Mouse (Mus musculus) left cerebral cortex, postnatal 4 days (tissue): ENCODE results near the gene Crx. TPM values are rescaled to one million over a fixed set of nuclear protein-coding genes. Genes with fewer than 3 reads are reported as not detected.
"Not testable (repeated sequence)": the region's sequence is repeated elsewhere in the genome, so short reads cannot be mapped to it uniquely, and the experiment has no call there.

Experiments used
- DNase-seq: peaks from one replicate; pipeline ENCODE4 v3.0.0-alpha.2; 2022
- intact Hi-C: fragments of 180-260 bp; cut with DNase I; formaldehyde crosslinking; loops from one replicate; pipeline ENCODE4 v1.15.1; 2025
- total RNA-seq, 2 experiments: library from RNA; stranded (reverse); gene quantifications; 2 replicates each; pipeline ENCODE4 v1.2.3; 2021

Gene Crx
- total RNA-seq: not detected

GRCm38 (mm10) chr7:15879756-15880155 lies at the start of gene Crx:
TSS of gene Crx (minus strand) at chr7:15879968.
- intact Hi-C loops: no loop called here
- DNase-seq: no peak

GRCm38 (mm10) chr7:15922220-15922773 lies 42.5 kb upstream of the Crx start, which contains the start of gene Selenow:
TSS of gene Selenow (minus strand) at chr7:15922402.
- peak; percentile 94 for DNase-seq
- intact Hi-C loops: no loop called here

GRCm38 (mm10) chr7:15921796-15922195 lies 42.0 kb upstream of the Crx start:
- peak; percentile 16 for DNase-seq
- intact Hi-C loops: no loop called here

- no peak for DNase-seq
- intact Hi-C loops: no loop called here
Measured at GRCm38 (mm10) chr7:15920645-15921190, 41.0 kb upstream of the Crx start.

- intact Hi-C loops: no loop called here
- DNase-seq: no peak
Measured at GRCm38 (mm10) chr7:15919947-15920346, 40.2 kb upstream of the Crx start.

- DNase-seq: no peak
Measured at GRCm38 (mm10) chr7:15918371-15918770, 38.6 kb upstream of the Crx start.

GRCm38 (mm10) chr7:15916996-15917395 lies 37.2 kb upstream of the Crx start:
- intact Hi-C loops: no loop called here
- DNase-seq: no peak

More at GRCm38 (mm10) chr7:15918371-15918770, 38.6 kb upstream of the Crx start:
- intact Hi-C loops: no loop called here

- DNase-seq: no peak
- intact Hi-C loops: no loop called here
Measured at GRCm38 (mm10) chr7:15916134-15916723, 36.5 kb upstream of the Crx start.

- DNase-seq, intact Hi-C loops: not testable (repeated sequence)
Measured at GRCm38 (mm10) chr7:15915695-15916094, 35.9 kb upstream of the Crx start.

GRCm38 (mm10) chr7:15914751-15915150 lies 35.0 kb upstream of the Crx start:
- no peak for DNase-seq
- intact Hi-C loops: no loop called here

GRCm38 (mm10) chr7:15914252-15914651 lies 34.5 kb upstream of the Crx start:
- peak; percentile 24 for DNase-seq

GRCm38 (mm10) chr7:15912183-15912582 lies 32.4 kb upstream of the Crx start:
- peak; percentile 81 for DNase-seq
- intact Hi-C loops: no loop called here

More at GRCm38 (mm10) chr7:15914252-15914651, 34.5 kb upstream of the Crx start:
- intact Hi-C loops: no loop called here

GRCm38 (mm10) chr7:15910521-15910920 lies 30.8 kb upstream of the Crx start:
- intact Hi-C loops: no loop called here
- no peak for DNase-seq

GRCm38 (mm10) chr7:15907971-15908590 lies 28.3 kb upstream of the Crx start:
- DNase-seq: no peak
- intact Hi-C loops: no loop called here

GRCm38 (mm10) chr7:15906602-15907001 lies 26.8 kb upstream of the Crx start:
- DNase-seq: no peak
- intact Hi-C loops: no loop called here

- intact Hi-C loops: no loop called here
Measured at GRCm38 (mm10) chr7:15905861-15906260, 26.1 kb upstream of the Crx start.

GRCm38 (mm10) chr7:15901366-15902048 lies 21.7 kb upstream of the Crx start:
- intact Hi-C loops: no loop called here
- no peak for DNase-seq

More at GRCm38 (mm10) chr7:15905861-15906260, 26.1 kb upstream of the Crx start:
- no peak for DNase-seq

GRCm38 (mm10) chr7:15894251-15894650 lies 14.5 kb upstream of the Crx start:
- intact Hi-C loops: no loop called here
- DNase-seq: no peak

GRCm38 (mm10) chr7:15884127-15884526 lies 4.4 kb upstream of the Crx start:
- no peak for DNase-seq
- intact Hi-C loops: no loop called here

GRCm38 (mm10) chr7:15882317-15882716 lies 2.5 kb upstream of the Crx start, which contains the start of gene Crxos:
TSS of gene Crxos (plus strand) at chr7:15882617.
- intact Hi-C loops: no loop called here

GRCm38 (mm10) chr7:15881831-15882230 lies 2.1 kb upstream of the Crx start:
- no peak for DNase-seq

More at GRCm38 (mm10) chr7:15882317-15882716, 2.5 kb upstream of the Crx start, which contains the start of gene Crxos:
- DNase-seq: no peak

More at GRCm38 (mm10) chr7:15881831-15882230, 2.1 kb upstream of the Crx start:
- intact Hi-C loops: no loop called here
